Mouse (Mus musculus): ENCODE measurements around the gene Hsdl2.
"Not testable (repeated sequence)": the region's sequence is repeated elsewhere in the genome, so short reads cannot be mapped to it uniquely, and the experiment has no call there.

Hsdl2 gene

GRCm38 (mm10) chr4:59581314-59582185 is at the start of gene Hsdl2:
Gene Hsdl2 (plus strand): TSS chr4:59581563.
- DNase-seq (ENCODE audit: extremely low read depth, low read depth, low spot score) = peak; percentile 88

GRCm38 (mm10) chr4:59533268-59533667 is 48.1 kb upstream of the Hsdl2 start:
- no peak for DNase-seq (ENCODE audit: extremely low read depth, low read depth, low spot score)

GRCm38 (mm10) chr4:59535624-59536023 is 45.7 kb upstream of the Hsdl2 start:
- DNase-seq (ENCODE audit: extremely low read depth, low read depth, low spot score) = no peak

DNA sequence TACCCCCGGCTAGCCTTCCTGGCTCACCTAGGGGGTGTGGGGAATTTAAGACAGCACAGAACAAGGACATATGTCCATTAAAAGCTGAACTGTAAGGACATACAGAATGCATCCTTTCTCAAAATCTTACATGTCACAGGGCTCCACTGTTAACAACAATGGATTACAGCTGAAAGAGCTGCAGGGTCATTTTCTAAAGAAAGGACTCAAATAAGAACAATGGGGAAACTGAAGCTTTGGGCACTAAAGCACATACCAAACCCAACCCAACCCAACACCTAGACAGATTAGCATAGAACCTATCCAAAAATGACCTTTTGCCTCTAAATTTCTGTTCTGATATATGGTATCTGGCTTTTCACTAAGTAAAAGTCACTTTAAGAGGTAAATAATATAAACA is 45.1 kb upstream of the Hsdl2 start:
- DNase-seq (ENCODE audit: extremely low read depth, low read depth, low spot score) = no peak

- no peak for DNase-seq (ENCODE audit: extremely low read depth, low read depth, low spot score)
Observed at GRCm38 (mm10) chr4:59543006-59543405, 38.4 kb upstream of the Hsdl2 start.

GRCm38 (mm10) chr4:59544654-59545053 is 36.7 kb upstream of the Hsdl2 start:
- DNase-seq (ENCODE audit: extremely low read depth, low read depth, low spot score) = no peak

DNA sequence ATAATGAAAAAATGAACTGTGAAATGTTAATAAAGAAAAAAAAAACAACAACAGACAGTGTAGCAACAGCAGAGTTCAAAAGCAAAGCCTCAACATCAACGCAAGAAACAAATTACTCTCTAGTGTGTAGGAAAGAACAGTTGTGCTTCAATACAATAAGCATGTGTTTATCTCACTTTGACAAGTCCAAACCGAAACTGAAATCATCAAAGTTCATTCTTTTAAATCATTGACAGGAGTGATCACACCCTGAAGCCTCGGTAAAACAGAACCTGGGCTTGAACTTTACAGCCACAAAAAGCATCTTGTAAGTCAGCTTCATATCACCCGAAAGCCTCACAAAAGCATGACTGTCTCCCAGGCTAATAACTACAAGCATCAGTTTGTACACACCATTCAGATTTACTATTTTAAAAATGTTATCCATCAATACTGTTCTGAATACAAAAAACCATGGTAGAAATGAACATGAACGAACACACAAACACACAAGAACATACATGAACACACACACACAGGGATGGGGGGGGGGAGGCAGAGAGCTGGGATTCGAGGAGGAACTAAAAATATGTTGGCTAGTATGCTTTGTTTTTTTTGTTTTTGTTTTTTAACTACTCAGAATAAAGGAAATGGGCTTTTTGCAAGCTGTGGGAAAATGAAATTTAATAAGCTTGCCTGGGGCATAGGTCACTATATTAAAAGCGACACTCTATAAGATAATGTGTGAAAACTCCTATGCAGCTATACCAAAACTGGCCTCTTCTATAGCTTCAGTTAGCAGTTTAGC is 34.9 kb upstream of the Hsdl2 start:
- no peak for DNase-seq (ENCODE audit: extremely low read depth, low read depth, low spot score)

- no peak for DNase-seq (ENCODE audit: extremely low read depth, low read depth, low spot score)
Observed at GRCm38 (mm10) chr4:59547136-59547889, 34.0 kb upstream of the Hsdl2 start.

DNA sequence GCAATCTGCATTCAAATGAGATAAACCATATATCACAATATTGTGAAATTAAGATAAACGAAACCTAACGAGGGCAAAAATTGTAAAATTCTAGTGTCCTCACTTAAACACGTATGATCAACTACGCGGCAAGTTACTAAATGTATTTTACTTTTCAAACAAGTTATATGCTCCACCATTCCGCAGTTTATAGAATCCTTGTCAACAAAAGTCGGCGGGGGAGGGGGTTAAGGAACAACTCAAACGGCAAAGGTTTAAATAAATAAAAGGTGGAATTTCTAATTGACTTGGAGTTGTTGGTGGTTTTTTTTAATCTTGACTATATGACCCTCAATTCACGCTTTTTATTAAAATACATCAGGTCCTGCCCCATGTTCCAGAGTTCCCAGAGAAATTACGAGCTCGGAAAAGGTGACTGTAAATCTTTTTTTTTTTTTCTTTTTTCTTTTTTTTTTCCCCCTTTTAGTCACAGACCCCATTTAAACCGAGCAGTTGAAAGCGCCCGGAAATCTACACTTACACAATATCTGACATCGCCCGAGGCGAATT is 33.3 kb upstream of the Hsdl2 start:
- no peak for DNase-seq (ENCODE audit: extremely low read depth, low read depth, low spot score)

- DNase-seq (ENCODE audit: extremely low read depth, low read depth, low spot score) = no peak
Observed at GRCm38 (mm10) chr4:59548560-59549174, 32.7 kb upstream of the Hsdl2 start.

DNA sequence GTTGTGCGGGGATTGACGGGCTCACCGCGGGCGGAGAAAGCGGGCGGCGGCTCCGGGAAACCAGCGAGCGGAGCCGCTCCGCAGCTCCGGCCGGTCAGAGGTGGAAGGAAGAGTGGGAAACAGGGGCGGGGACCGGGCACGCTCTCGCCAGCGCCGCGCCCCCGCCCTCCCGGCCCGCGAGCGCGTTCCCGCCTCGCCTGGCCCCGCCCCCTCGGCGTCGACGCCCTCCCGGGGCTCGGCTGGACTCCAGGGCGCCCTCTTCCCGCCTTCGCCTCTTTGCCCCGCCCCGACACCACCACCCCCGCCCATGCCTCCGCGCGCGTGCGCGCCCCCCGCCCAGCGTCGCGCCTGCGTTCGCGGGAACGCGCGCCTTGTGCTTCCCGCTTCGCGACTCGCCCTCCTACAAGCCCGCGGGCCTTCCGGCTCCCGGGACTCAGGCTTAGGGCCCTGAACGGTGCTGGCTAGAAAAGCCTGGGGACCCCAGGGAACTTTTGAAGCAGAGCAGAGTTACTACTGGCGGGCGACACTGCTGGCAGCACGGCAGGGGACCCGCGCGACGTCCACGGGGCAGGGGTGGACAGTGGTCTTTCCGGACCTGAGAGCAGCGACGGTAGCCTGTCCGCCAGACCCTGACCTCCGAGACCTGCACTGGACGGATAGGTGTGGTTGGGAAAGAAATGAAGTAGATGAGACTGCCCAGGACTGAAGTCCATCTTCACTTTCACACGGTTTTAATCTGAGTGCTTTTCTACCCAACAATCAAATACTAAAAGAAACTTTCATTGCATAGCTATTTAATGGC is 32.0 kb upstream of the Hsdl2 start, which contains the start of gene Ptbp3:
TSS of gene Ptbp3 (minus strand) at position 190 of the 802 bp plus-strand sequence.
- DNase-seq (ENCODE audit: extremely low read depth, low read depth, low spot score) = peak; percentile 26

DNA sequence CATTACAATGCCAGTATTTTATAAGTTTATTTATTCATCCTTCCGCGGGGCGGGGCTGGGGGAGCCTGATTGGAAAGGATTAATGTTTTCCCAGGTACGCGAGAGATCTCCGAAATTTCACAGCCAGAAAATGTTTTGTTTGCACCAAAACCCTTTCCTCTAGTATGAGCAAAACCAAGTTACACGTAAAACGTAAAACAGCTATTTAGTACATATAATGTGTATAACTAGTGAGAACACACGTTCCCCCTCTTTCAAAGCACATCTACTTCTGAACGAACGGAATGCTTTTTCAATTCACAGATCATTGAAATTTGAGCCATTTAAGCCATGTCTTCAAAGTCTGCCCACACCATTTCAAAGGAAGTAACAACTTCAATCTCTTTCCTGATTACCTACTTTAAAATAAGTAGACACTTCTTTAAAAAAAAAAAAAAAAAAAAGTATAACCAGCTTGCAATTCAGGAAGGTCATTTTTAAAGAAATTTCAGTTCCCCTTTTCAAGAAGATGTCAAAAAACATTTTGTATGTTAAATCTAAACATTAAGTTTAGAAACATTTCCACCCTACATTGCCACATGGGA is 31.3 kb upstream of the Hsdl2 start:
- no peak for DNase-seq (ENCODE audit: extremely low read depth, low read depth, low spot score)

GRCm38 (mm10) chr4:59551901-59552300 is 29.5 kb upstream of the Hsdl2 start:
- DNase-seq (ENCODE audit: extremely low read depth, low read depth, low spot score) = no peak

GRCm38 (mm10) chr4:59552835-59553234 is 28.5 kb upstream of the Hsdl2 start:
- DNase-seq (ENCODE audit: extremely low read depth, low read depth, low spot score) = no peak

DNA sequence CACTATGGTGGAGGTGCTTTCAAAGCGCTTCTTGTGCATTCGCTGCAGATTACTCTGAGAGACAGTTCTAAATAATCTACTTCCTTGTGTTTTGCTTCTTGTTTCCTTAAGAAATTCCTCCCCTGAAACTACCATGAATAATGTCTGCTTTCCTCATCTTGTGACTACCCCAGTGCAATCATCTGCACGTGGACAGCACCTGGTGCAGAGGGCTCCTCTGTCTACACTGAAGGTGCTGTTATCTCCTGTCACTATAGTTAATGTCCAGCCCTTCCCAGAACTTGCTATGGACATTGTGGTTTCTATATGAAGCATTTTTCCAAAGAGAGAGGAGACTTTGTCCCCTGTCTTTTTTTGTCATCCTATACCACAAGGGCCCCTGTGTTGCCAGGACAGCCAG is 27.8 kb upstream of the Hsdl2 start:
- DNase-seq (ENCODE audit: extremely low read depth, low read depth, low spot score) = no peak

DNA sequence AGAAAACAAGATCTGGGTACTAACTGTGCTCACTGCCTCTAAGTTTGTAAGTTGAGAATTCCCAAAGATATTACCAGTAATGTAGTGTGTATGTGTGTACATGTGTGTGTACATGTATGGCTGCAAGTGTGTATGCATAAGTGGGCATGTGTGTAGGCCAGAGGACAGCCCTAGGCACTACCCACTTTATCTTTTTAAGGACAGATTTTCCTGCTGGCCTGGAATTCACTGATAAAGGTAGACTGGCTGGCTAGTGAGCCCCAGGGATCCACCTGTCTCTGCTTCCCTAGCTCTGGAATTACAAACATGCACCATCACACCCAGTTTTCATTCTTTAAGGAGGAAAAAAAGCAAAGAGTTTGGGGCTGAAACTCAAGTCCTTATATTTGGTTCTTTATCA is 26.2 kb upstream of the Hsdl2 start:
- no peak for DNase-seq (ENCODE audit: extremely low read depth, low read depth, low spot score)

GRCm38 (mm10) chr4:59557343-59557742 is 24.0 kb upstream of the Hsdl2 start:
- DNase-seq (ENCODE audit: extremely low read depth, low read depth, low spot score) = not testable (repeated sequence)

DNA sequence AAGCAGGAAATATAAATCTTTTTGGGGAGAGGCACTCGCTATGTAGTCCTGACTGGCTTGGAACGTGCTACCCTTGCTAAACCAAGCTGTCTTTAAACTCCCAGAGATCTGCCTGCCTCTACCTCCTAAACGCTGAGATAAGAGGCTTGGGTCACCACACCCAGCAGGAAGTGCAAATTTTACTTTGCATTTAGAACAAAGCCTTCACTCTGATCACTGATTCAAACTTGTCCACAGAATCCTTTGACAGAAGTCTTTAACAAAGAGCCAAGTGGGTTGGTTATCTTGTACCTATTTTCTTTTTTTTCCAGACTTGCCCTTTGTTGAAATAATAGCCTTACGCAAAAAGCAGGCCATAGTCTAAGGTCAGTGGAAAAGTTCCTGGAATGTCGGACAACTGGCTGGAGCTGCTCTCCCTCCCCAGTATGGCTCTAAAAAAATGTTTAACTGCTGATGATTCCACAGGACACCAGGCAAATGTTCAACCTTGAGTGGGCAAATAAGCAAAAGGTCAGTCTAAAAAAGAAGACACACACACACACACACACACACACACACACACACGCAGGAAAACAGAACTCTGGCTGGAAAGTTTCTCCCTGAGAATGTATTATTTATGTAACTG is 23.2 kb upstream of the Hsdl2 start:
- DNase-seq (ENCODE audit: extremely low read depth, low read depth, low spot score) = no peak

GRCm38 (mm10) chr4:59560141-59560540 is 21.2 kb upstream of the Hsdl2 start:
- DNase-seq (ENCODE audit: extremely low read depth, low read depth, low spot score) = no peak
